Mouse (Mus musculus) forebrain, embryonic 14.5 days (tissue): Measurements from ENCODE around the gene BC051019. TPM values are rescaled to one million over a fixed set of nuclear protein-coding genes. Genes with fewer than 3 reads are reported as not detected.

Experiments used
- ATAC-seq: fragments of 200-750 bp; cut with Nextera tagmentation; 2 replicates; pipeline ENCODE4 v1.8.0; 2017; ENCODE audit warnings: mild to moderate bottlenecking, moderate library complexity
- DNase-seq: peaks from one replicate; pipeline ENCODE4 v3.0.0-alpha.2; 2015; ENCODE audit warnings: low spot score
- H3K27ac ChIP-seq: fragments of 300-500 bp; sonication (generic); 2 replicates; pipeline ENCODE4 v1.5.1; 2014; ENCODE audit warnings: low read depth, mild to moderate bottlenecking, control low read depth, low read length, moderate library complexity
- H3K27me3 ChIP-seq: fragments of 300-500 bp; sonication (generic); replicated peaks from 2 replicates; pipeline ENCODE4 v1.6.1; 2014; ENCODE audit warnings: low read length, control low read depth, mixed read lengths; ENCODE audit not compliant: control insufficient read depth, insufficient read depth
- H3K36me3 ChIP-seq: fragments of 300-500 bp; sonication (generic); 2 replicates; pipeline ENCODE4 v1.6.1; 2014; ENCODE audit warnings: low read length, control low read depth; ENCODE audit not compliant: control insufficient read depth, insufficient read depth
- H3K4me1 ChIP-seq: fragments of 300-500 bp; sonication (generic); 2 replicates; pipeline ENCODE4 v1.6.1; 2014; ENCODE audit warnings: antibody characterized with exemption, low read length, control low read depth; ENCODE audit not compliant: control insufficient read depth, insufficient read depth
- H3K4me2 ChIP-seq: fragments of 300-500 bp; sonication (generic); 2 replicates; pipeline ENCODE4 v1.6.1; 2014; ENCODE audit warnings: mild to moderate bottlenecking, control low read depth, low read length
- H3K4me3 ChIP-seq: fragments of 300-500 bp; sonication (generic); 2 replicates; pipeline ENCODE4 v1.5.1; 2014; ENCODE audit warnings: low read depth, low read length, control low read depth
- H3K9ac ChIP-seq: fragments of 300-500 bp; sonication (generic); 2 replicates; pipeline ENCODE4 v1.6.1; 2014; ENCODE audit warnings: mild to moderate bottlenecking, low read length, control low read depth, moderate library complexity
- H3K9me3 ChIP-seq: fragments of 300-500 bp; sonication (generic); replicated peaks from 2 replicates; pipeline ENCODE4 v1.6.1; 2016; ENCODE audit warnings: low read length, control low read depth, mixed read lengths; ENCODE audit not compliant: control insufficient read depth
- WGBS: fragments of 180-500 bp; shearing (Covaris S2); extraction: QIAGEN DNeasy Blood & Tissue Kit; methylation state at CpG from one replicate; pipeline ENCODE4 v1.1.7; 2014; 5-methylcytosine and 5-hydroxymethylcytosine counted together
- polyA plus RNA-seq: library from polyadenylated mRNA; unstranded; fragments of >200 nt; fragmentation: Nextera tagmentation; extraction: Ambion mirVana; gene quantifications from 2 replicates; pipeline ENCODE4 v1.2.1, GENCODE M21; 2014

BC051019 gene
- polyA plus RNA-seq, 1 experiment from 2014 or later = 0.55 TPM

GRCm38 (mm10) chr7:109719286-109719685, 4.4 kb downstream of the BC051019 start:
- H3K36me3 ChIP-seq = no peaks in the 10 kb centered on the region
- H3K9me3 ChIP-seq = no peaks in the 10 kb centered on the region
- no peaks in the 10 kb centered on the region for H3K4me1 ChIP-seq
- H3K27me3 ChIP-seq = no peaks in the 10 kb centered on the region
- no peak overlapping the region for H3K4me2 ChIP-seq
- no peak overlapping the region for H3K27ac ChIP-seq
- 70% methylated on average over 9 of the region's 9 CpGs for WGBS
- H3K9ac ChIP-seq = no peak overlapping the region
- ATAC-seq (no peak), DNase-seq (peak; percentile 63)
- no peak overlapping the region for H3K4me3 ChIP-seq

- WGBS = 85% methylated on average over 2 of the region's 2 CpGs
- no peak for ATAC-seq
These were observed 10.1 kb downstream of the BC051019 start for GRCm38 (mm10) chr7:109713434-109713982.

GRCm38 (mm10) chr7:109712198-109712597, 11.5 kb downstream of the BC051019 start:
- no peaks in the 10 kb centered on the region for H3K4me1 ChIP-seq
- DNase-seq (no peak), ATAC-seq (no peak)
- no peaks in the 10 kb centered on the region for H3K9me3 ChIP-seq
- no peak overlapping the region for H3K27ac ChIP-seq
- 87% methylated on average over 7 of the region's 7 CpGs for WGBS
- peaks cover 25% of the 10 kb centered on the region for H3K36me3 ChIP-seq
- H3K9ac ChIP-seq = no peak overlapping the region
- H3K4me2 ChIP-seq = no peak overlapping the region
- no peak overlapping the region for H3K4me3 ChIP-seq
- H3K27me3 ChIP-seq = no peaks in the 10 kb centered on the region

More at GRCm38 (mm10) chr7:109713434-109713982, 10.1 kb downstream of the BC051019 start:
- Histone ChIP-seq H3K4me2 (no peak overlapping the region), H3K4me1 (no peaks in the 10 kb centered on the region), H3K27me3 (no peaks in the 10 kb centered on the region), H3K4me3 (no peak overlapping the region), H3K9ac (no peak overlapping the region), H3K27ac (no peak overlapping the region), H3K36me3 (peaks cover 25% of the 10 kb centered on the region), H3K9me3 (no peaks in the 10 kb centered on the region)
- no peak for DNase-seq

GRCm38 (mm10) chr7:109710069-109710468, 13.6 kb downstream of the BC051019 start:
- H3K9me3 ChIP-seq = no peaks in the 10 kb centered on the region
- H3K4me3 ChIP-seq = no peak overlapping the region
- H3K4me1 ChIP-seq = no peaks in the 10 kb centered on the region
- H3K27me3 ChIP-seq = no peaks in the 10 kb centered on the region
- H3K4me2 ChIP-seq = no peak overlapping the region
- ATAC-seq (no peak), DNase-seq (no peak)
- peaks cover 25% of the 10 kb centered on the region for H3K36me3 ChIP-seq
- 92% methylated on average over 1 of the region's 1 CpGs for WGBS
- H3K9ac ChIP-seq = no peak overlapping the region
- H3K27ac ChIP-seq = no peak overlapping the region

- no peak overlapping the region for H3K4me3 ChIP-seq
- 83% methylated on average over 3 of the region's 3 CpGs for WGBS
- no peak for DNase-seq
These were observed 14.7 kb downstream of the BC051019 start for GRCm38 (mm10) chr7:109708961-109709382.

GRCm38 (mm10) chr7:109707023-109707785, 16.4 kb downstream of the BC051019 start:
- 58% methylated on average over 4 of the region's 4 CpGs for WGBS
- peaks cover 20% of the 10 kb centered on the region for H3K36me3 ChIP-seq
- no peak for ATAC-seq

More at GRCm38 (mm10) chr7:109708961-109709382, 14.7 kb downstream of the BC051019 start:
- H3K36me3 ChIP-seq = peaks cover 25% of the 10 kb centered on the region
- no peaks in the 10 kb centered on the region for H3K4me1 ChIP-seq
- H3K9ac ChIP-seq = no peak overlapping the region
- H3K27ac ChIP-seq = no peak overlapping the region
- no peak overlapping the region for H3K4me2 ChIP-seq
- ATAC-seq = no peak
- no peaks in the 10 kb centered on the region for H3K27me3 ChIP-seq
- no peaks in the 10 kb centered on the region for H3K9me3 ChIP-seq

GRCm38 (mm10) chr7:109704461-109704860, 19.2 kb downstream of the BC051019 start:
- Histone ChIP-seq H3K36me3 (peaks cover 7% of the 10 kb centered on the region; the same call in 1 of the 2 replicates), H3K9ac (no peak overlapping the region), H3K27me3 (0 out of 2 replicates have a peak, but pooled peaks cover 3% of the 10 kb centered on the region), H3K4me3 (peak overlapping the region; percentile 60; the same call in 1 of the 2 replicates), H3K27ac (no peak overlapping the region), H3K9me3 (no peaks in the 10 kb centered on the region), H3K4me1 (peaks cover 2% of the 10 kb centered on the region; the same call in 1 of the 2 replicates), H3K4me2 (peak overlapping the region; percentile 67)
- DNase-seq = no peak
- WGBS = 72% methylated on average over 3 of the region's 3 CpGs
- ATAC-seq = no peak

More at GRCm38 (mm10) chr7:109707023-109707785, 16.4 kb downstream of the BC051019 start:
- 0 out of 2 replicates have a peak, but pooled peaks cover 3% of the 10 kb centered on the region for H3K27me3 ChIP-seq
- no peak overlapping the region for H3K9ac ChIP-seq
- no peak overlapping the region for H3K4me2 ChIP-seq
- no peaks in the 10 kb centered on the region for H3K9me3 ChIP-seq
- H3K4me3 ChIP-seq = no peak overlapping the region
- DNase-seq = peak; percentile 68
- no peak overlapping the region for H3K27ac ChIP-seq
- H3K4me1 ChIP-seq = peaks cover 2% of the 10 kb centered on the region; the same call in 1 of the 2 replicates

- DNase-seq (no peak), ATAC-seq (no peak; the same call in 1 of the 2 replicates)
- Histone ChIP-seq H3K36me3 (peaks cover 3% of the 10 kb centered on the region; the same call in 1 of the 2 replicates), H3K27me3 (0 out of 2 replicates have a peak, but pooled peaks cover 3% of the 10 kb centered on the region), H3K4me2 (peak overlapping the region; percentile 67), H3K9me3 (no peaks in the 10 kb centered on the region), H3K4me3 (peak overlapping the region; percentile 60), H3K4me1 (peaks cover 2% of the 10 kb centered on the region; the same call in 1 of the 2 replicates), H3K27ac (no peak overlapping the region), H3K9ac (peak overlapping the region; percentile 75)
- 3% methylated on average over 17 of the region's 17 CpGs for WGBS
These were observed 19.7 kb downstream of the BC051019 start for GRCm38 (mm10) chr7:109704016-109704377.
